Mouse (Mus musculus) testis, adult 2 months (tissue): ENCODE measurements at regions not wholly inside any gene's neighbourhood (a gene's known extent, or its start where the extent isn't known, plus 50 kb on each side); places are given as distances from the start of the nearest gene placed in this dataset.

Experiments used
- CTCF ChIP-seq: fragments of 200-500 bp; IDR thresholded peaks from 2 replicates; pipeline ENCODE4 v1.5.1; 2012; ENCODE audit warnings: low read depth, mild to moderate bottlenecking, inconsistent platforms, low read length, moderate library complexity; ENCODE audit not compliant: control insufficient read depth, insufficient read depth, insufficient replicate concordance
- POLR2A ChIP-seq: fragments of 200-500 bp; IDR thresholded peaks from 2 replicates; pipeline ENCODE4 v1.6.1; 2012; ENCODE audit warnings: low read depth, mild to moderate bottlenecking, inconsistent platforms, low read length, moderate library complexity; ENCODE audit not compliant: control insufficient read depth

GRCm38 (mm10) chr1:76724453-76724852 is 790.4 kb downstream of the Epha4 start:
- TF ChIP-seq CTCF: no peak
- no peak for TF ChIP-seq POLR2A
